Mouse (Mus musculus): ENCODE results near the gene Fbxl17. TPM values are rescaled to one million over a fixed set of nuclear protein-coding genes. Genes with fewer than 3 reads are reported as not detected.

The Fbxl17 gene
- total RNA-seq (2023): 13.0 and 16.2 TPM in 2 replicates

GRCm38 (mm10) chr17:63499636-63500155, at the start of gene Fbxl17:
Fbxl17 (minus strand) TSS chr17:63500017.

Measured in neutrophil, adult 65 days (primary cell).